Mouse (Mus musculus): ENCODE measurements around the gene Gfap. TPM values are rescaled to one million over a fixed set of nuclear protein-coding genes. Genes with fewer than 3 reads are reported as not detected.

The Gfap gene
- total RNA-seq, 2 experiments from 2014 or later: 109 to 117 TPM

- intact Hi-C loops (cut with DNase I): loop anchor here (5.0 kb wide), 1 partner anchor 150 kb away; no protein-coding TSS in a partner anchor
These were observed 1.4 kb upstream of the Gfap start for GRCm38 (mm10) chr11:102902107-102902506.

GRCm38 (mm10) chr11:102901199-102901598, 487 bp upstream of the Gfap start:
- intact Hi-C loops (cut with DNase I): loop anchor here (2.0 to 5.0 kb wide), 2 partner anchors 92 to 151 kb away; no protein-coding TSS in a partner anchor
- DNase-seq (ENCODE audit: extremely low spot score in 1 of 2, low spot score in 2 of 2): no peak

More at GRCm38 (mm10) chr11:102902107-102902506, 1.4 kb upstream of the Gfap start:
- no peak for DNase-seq (ENCODE audit: extremely low spot score in 1 of 2, low spot score in 2 of 2)

GRCm38 (mm10) chr11:102898408-102898807, 2.3 kb downstream of the Gfap start:
- intact Hi-C loops (cut with DNase I): no loop called here
- DNase-seq (ENCODE audit: extremely low spot score in 1 of 2, low spot score in 2 of 2): peak; percentile 53 to 65

GRCm38 (mm10) chr11:102896641-102897040, 4.1 kb downstream of the Gfap start:
- DNase-seq (ENCODE audit: extremely low spot score in 1 of 2, low spot score in 2 of 2): peak in 1 of 2 experiments; percentile 25
- intact Hi-C loops (cut with DNase I): no loop called here

GRCm38 (mm10) chr11:102895779-102896178, 4.9 kb downstream of the Gfap start:
- intact Hi-C loops (cut with DNase I): no loop called here

GRCm38 (mm10) chr11:102894716-102895115, 6.0 kb downstream of the Gfap start:
- no peak for DNase-seq (ENCODE audit: extremely low spot score in 1 of 2, low spot score in 2 of 2)
- intact Hi-C loops (cut with DNase I): no loop called here

More at GRCm38 (mm10) chr11:102895779-102896178, 4.9 kb downstream of the Gfap start:
- no peak for DNase-seq (ENCODE audit: extremely low spot score in 1 of 2, low spot score in 2 of 2)

- peak; percentile 29 to 86 for DNase-seq (ENCODE audit: extremely low spot score in 1 of 2, low spot score in 2 of 2)
- intact Hi-C loops (cut with DNase I): no loop called here
These were observed 7.6 kb downstream of the Gfap start for GRCm38 (mm10) chr11:102893015-102893651.

GRCm38 (mm10) chr11:102890096-102890495, 10.6 kb downstream of the Gfap start:
- no peak for DNase-seq (ENCODE audit: extremely low spot score in 1 of 2, low spot score in 2 of 2)
- intact Hi-C loops (cut with DNase I): no loop called here

- no peak for DNase-seq (ENCODE audit: extremely low spot score in 1 of 2, low spot score in 2 of 2)
- intact Hi-C loops (cut with DNase I): no loop called here
These were observed 12.6 kb downstream of the Gfap start for GRCm38 (mm10) chr11:102888135-102888534.

- DNase-seq (ENCODE audit: extremely low spot score in 1 of 2, low spot score in 2 of 2): no peak
- intact Hi-C loops (cut with DNase I): no loop called here
These were observed 13.3 kb downstream of the Gfap start for GRCm38 (mm10) chr11:102887433-102887832.

GRCm38 (mm10) chr11:102884616-102885219, 16.0 kb downstream of the Gfap start, which contains the start of gene Fam187a:
TSS of gene Fam187a (plus strand) at chr11:102885169.
- intact Hi-C loops (cut with DNase I): no loop called here
- DNase-seq (ENCODE audit: extremely low spot score in 1 of 2, low spot score in 2 of 2): no peak

GRCm38 (mm10) chr11:102881314-102882198, 19.2 kb downstream of the Gfap start:
- intact Hi-C loops (cut with DNase I): no loop called here
- no peak for DNase-seq (ENCODE audit: extremely low spot score in 1 of 2, low spot score in 2 of 2)

GRCm38 (mm10) chr11:102880585-102881313, 20.0 kb downstream of the Gfap start, which contains the start of the genes Eftud2 and Ccdc103:
TSS of gene Eftud2 (minus strand) at chr11:102880985.
TSS of gene Ccdc103 (plus strand) at chr11:102881204.
- intact Hi-C loops (cut with DNase I): no loop called here
- peak; percentile 89 to 94 for DNase-seq (ENCODE audit: extremely low spot score in 1 of 2, low spot score in 2 of 2)

- DNase-seq (ENCODE audit: extremely low spot score in 1 of 2, low spot score in 2 of 2): no peak
- intact Hi-C loops (cut with DNase I): no loop called here
These were observed 21.2 kb downstream of the Gfap start for GRCm38 (mm10) chr11:102879558-102879957.

- intact Hi-C loops (cut with DNase I): no loop called here
- no peak for DNase-seq (ENCODE audit: extremely low spot score in 1 of 2, low spot score in 2 of 2)
These were observed 25.8 kb downstream of the Gfap start for GRCm38 (mm10) chr11:102874801-102875334.

- intact Hi-C loops (cut with DNase I): loop anchor here (2.0 to 5.0 kb wide), 2 partner anchors 89 to 132 kb away; no protein-coding TSS in a partner anchor
- peak; percentile 69 to 70 for DNase-seq (ENCODE audit: extremely low spot score in 1 of 2, low spot score in 2 of 2)
These were observed 36.4 kb downstream of the Gfap start for GRCm38 (mm10) chr11:102864272-102864671.

- peak in 1 of 2 experiments; percentile 30 for DNase-seq (ENCODE audit: extremely low spot score in 1 of 2, low spot score in 2 of 2)
- intact Hi-C loops (cut with DNase I): loop anchor here (5.0 kb wide), 1 partner anchor 128 kb away; no protein-coding TSS in a partner anchor
These were observed 40.8 kb downstream of the Gfap start for GRCm38 (mm10) chr11:102859933-102860332.

GRCm38 (mm10) chr11:102858951-102859350, 41.8 kb downstream of the Gfap start:
- intact Hi-C loops (cut with DNase I): no loop called here
- no peak for DNase-seq (ENCODE audit: extremely low spot score in 1 of 2, low spot score in 2 of 2)
